Mouse (Mus musculus): ENCODE measurements around the gene Sdf4. TPM values are rescaled to one million over a fixed set of nuclear protein-coding genes. Genes with fewer than 3 reads are reported as not detected.

Sdf4 gene
- total RNA-seq, 2 experiments from 2014 or later = 67.0 to 79.3 TPM

GRCm38 (mm10) chr4:156054606-156055005 is 61.9 kb downstream of the Sdf4 start:
- no peak for DNase-seq

- DNase-seq = no peak
These were observed 62.5 kb downstream of the Sdf4 start for GRCm38 (mm10) chr4:156055173-156055572.

GRCm38 (mm10) chr4:156057702-156058101 is 65.0 kb downstream of the Sdf4 start:
- DNase-seq = no peak

GRCm38 (mm10) chr4:156058826-156059225 is 66.2 kb downstream of the Sdf4 start:
- no peak for DNase-seq

- no peak for DNase-seq
These were observed 66.6 kb downstream of the Sdf4 start, which contains the start of gene Ttll10 for GRCm38 (mm10) chr4:156059261-156059660. Ttll10 (minus strand) TSS chr4:156059414.

- DNase-seq = no peak
These were observed 67.0 kb downstream of the Sdf4 start for GRCm38 (mm10) chr4:156059713-156060112.

Small RNA genes lying within 50 kb of the gene (microRNA-seq; reads per million reads assigned to microRNA genes)
- 2.9 to 3.4 reads per million in 2 experiments for gene Mir200a (ENCODE audit: borderline replicate concordance in 2 of 2)
- 0.74 to 1.9 reads per million in 2 experiments for gene Mir200b (ENCODE audit: borderline replicate concordance in 2 of 2)
- gene Mir429 (ENCODE audit: borderline replicate concordance in 2 of 2) = 2.2 to 4.8 reads per million in 2 experiments

Other genes starting within 250 kb of the Sdf4 start
- gene Atad3a, start 231.8 kb upstream of the Sdf4 start, total RNA-seq (2021) = 10 to 100 TPM; 26.3 to 31.4 TPM
- 1 to 10 TPM; 5.0 to 5.4 TPM for gene Vwa1, start 218.2 kb upstream of the Sdf4 start, total RNA-seq (2021)
- gene Tmem88b, start 207.0 kb upstream of the Sdf4 start, total RNA-seq (2021) = under 1 TPM; 0.88 to 0.92 TPM
- gene Ankrd65, start 202.4 kb upstream of the Sdf4 start, total RNA-seq (2021) = not detected
- 10 to 100 TPM; 45.1 to 47.7 TPM for gene Mrpl20, start 190.0 kb upstream of the Sdf4 start, total RNA-seq (2021)
- 10 to 100 TPM; 20.4 to 26.6 TPM for gene Ccnl2, start 180.4 kb upstream of the Sdf4 start, total RNA-seq (2021)
- 10 to 100 TPM; 68.4 to 70.9 TPM for gene Aurkaip1, start 161.6 kb upstream of the Sdf4 start, total RNA-seq (2021)
- gene Mxra8, start 153.2 kb upstream of the Sdf4 start, total RNA-seq (2021) = 10 to 100 TPM; 37.5 to 37.6 TPM
- 100 to 1,000 TPM in 1 of 2 experiments, 10 to 100 TPM in 1; 100.0 to 103 TPM for gene Dvl1, start 145.5 kb upstream of the Sdf4 start, total RNA-seq (2021)
- gene Tas1r3, start 129.5 kb upstream of the Sdf4 start, total RNA-seq (2021) = under 1 TPM in 1 of 2 experiments, not detected in 1; 0.11 TPM
- 10 to 100 TPM; 15.6 to 16.6 TPM for gene Cptp, start 123.4 kb upstream of the Sdf4 start, total RNA-seq (2021)
- gene Ints11, start 123.3 kb upstream of the Sdf4 start, total RNA-seq (2021) = 10 to 100 TPM; 14.1 to 17.9 TPM
- gene Pusl1, start 101.1 kb upstream of the Sdf4 start, total RNA-seq (2021) = 10 to 100 TPM; 10.2 to 11.2 TPM
- gene Acap3, start 101.0 kb upstream of the Sdf4 start, total RNA-seq (2021) = 10 to 100 TPM in 1 of 2 experiments, 1 to 10 TPM in 1; 7.2 to 10.4 TPM
- gene Ube2j2, start 49.0 kb upstream of the Sdf4 start, total RNA-seq (2021) = 10 to 100 TPM; 50.2 to 50.8 TPM
- 10 to 100 TPM; 14.7 to 16.1 TPM for gene C1qtnf12, start 30.6 kb upstream of the Sdf4 start, total RNA-seq (2021)
- gene B3galt6, start 223 bp upstream of the Sdf4 start, total RNA-seq (2021) = 1 to 10 TPM; 1.2 to 1.6 TPM
- gene Tnfrsf4, start 21.0 kb downstream of the Sdf4 start, total RNA-seq (2021) = under 1 TPM; 0.51 to 0.80 TPM
- gene Tnfrsf18, start 33.3 kb downstream of the Sdf4 start, total RNA-seq (2021) = not detected
- gene Ttll10, start 66.5 kb downstream of the Sdf4 start, total RNA-seq (2021) = not detected
- 1 to 10 TPM; 2.2 to 4.3 TPM for gene 9430015G10Rik, start 117.1 kb downstream of the Sdf4 start, total RNA-seq (2021)
- not detected for gene Rnf223, start 137.6 kb downstream of the Sdf4 start, total RNA-seq (2021)
- gene Agrn, start 204.6 kb downstream of the Sdf4 start, total RNA-seq (2021) = 10 to 100 TPM in 1 of 2 experiments, 1 to 10 TPM in 1; 9.7 to 11.3 TPM
- gene Isg15, start 207.9 kb downstream of the Sdf4 start, total RNA-seq (2021) = 1 to 10 TPM; 1.0 to 1.1 TPM
- 1 to 10 TPM; 2.9 to 3.9 TPM for gene AW011738, start 210.4 kb downstream of the Sdf4 start, total RNA-seq (2021)
- 100 to 1,000 TPM; 169 to 182 TPM for gene Perm1, start 223.0 kb downstream of the Sdf4 start, total RNA-seq (2021)
- 1 to 10 TPM; 5.4 to 6.9 TPM for gene Plekhn1, start 242.0 kb downstream of the Sdf4 start, total RNA-seq (2021)
- gene Noc2l, start 243.1 kb downstream of the Sdf4 start, total RNA-seq (2021) = 10 to 100 TPM; 26.7 to 27.9 TPM